Mouse (Mus musculus) testis, adult 2 months (tissue): ENCODE results near the gene Unc119b. TPM values are rescaled to one million over a fixed set of nuclear protein-coding genes. Genes with fewer than 3 reads are reported as not detected.
"Not testable (repeated sequence)": the region's sequence is repeated elsewhere in the genome, so short reads cannot be mapped to it uniquely, and the experiment has no call there.

Source experiments
- H3K27ac ChIP-seq: fragments of 200-500 bp; 2 replicates; pipeline ENCODE4 v1.5.1; 2012; ENCODE audit warnings: low read depth, low read length; ENCODE audit not compliant: control insufficient read depth, insufficient read depth
- H3K27me3 ChIP-seq: fragments of 200-500 bp; 2 replicates; pipeline ENCODE4 v1.6.1; 2012; ENCODE audit warnings: mild to moderate bottlenecking, low read length, moderate library complexity; ENCODE audit not compliant: control insufficient read depth, insufficient read depth
- H3K36me3 ChIP-seq: fragments of 200-500 bp; 2 replicates; pipeline ENCODE4 v1.6.1; 2012; ENCODE audit warnings: mild to moderate bottlenecking, low read length; ENCODE audit not compliant: control insufficient read depth, insufficient read depth
- H3K4me1 ChIP-seq: fragments of 200-500 bp; 2 replicates; pipeline ENCODE4 v1.6.1; 2012; ENCODE audit warnings: low read length; ENCODE audit not compliant: control insufficient read depth, insufficient read depth
- H3K4me3 ChIP-seq: fragments of 200-500 bp; 2 replicates; pipeline ENCODE4 v1.5.1; 2012; ENCODE audit warnings: low read depth, mild to moderate bottlenecking, low read length, moderate library complexity, mixed read lengths; ENCODE audit not compliant: control insufficient read depth
- CTCF ChIP-seq: fragments of 200-500 bp; IDR thresholded peaks from 2 replicates; pipeline ENCODE4 v1.5.1; 2012; ENCODE audit warnings: low read depth, mild to moderate bottlenecking, inconsistent platforms, low read length, moderate library complexity; ENCODE audit not compliant: control insufficient read depth, insufficient read depth, insufficient replicate concordance
- POLR2A ChIP-seq: fragments of 200-500 bp; IDR thresholded peaks from 2 replicates; pipeline ENCODE4 v1.6.1; 2012; ENCODE audit warnings: low read depth, mild to moderate bottlenecking, inconsistent platforms, low read length, moderate library complexity; ENCODE audit not compliant: control insufficient read depth
- polyA plus RNA-seq: library from polyadenylated mRNA; depleted of rRNA; stranded (reverse); fragments of >200 nt; gene quantifications from 2 replicates; pipeline ENCODE4 v1.2.3, GENCODE M21; 2012

Gene Unc119b
- polyA plus RNA-seq, 1 experiment: 15.7 TPM

GRCm38 (mm10) chr5:115156401-115156800 lies 21.6 kb upstream of the Unc119b start:
- Histone ChIP-seq H3K4me1 (peaks cover 28% of the 10 kb centered on the region), H3K27ac (no peak overlapping the region), H3K27me3 (no peaks in the 10 kb centered on the region), H3K36me3 (no peaks in the 10 kb centered on the region; the same call in 1 of the 2 replicates), H3K4me3 (peak overlapping the region; percentile 57)
- TF ChIP-seq POLR2A (no peak), CTCF (no peak)

- Histone ChIP-seq H3K4me1 (peaks cover 26% of the 10 kb centered on the region), H3K27ac (peak overlapping the region; percentile 3; the same call in 1 of the 2 replicates), H3K4me3 (peak overlapping the region; percentile 42), H3K36me3 (no peaks in the 10 kb centered on the region; the same call in 1 of the 2 replicates), H3K27me3 (no peaks in the 10 kb centered on the region)
- no peak for TF ChIP-seq POLR2A
- no peak for TF ChIP-seq CTCF
Observed at GRCm38 (mm10) chr5:115155831-115156230, 21.1 kb upstream of the Unc119b start.

- TF ChIP-seq CTCF: no peak
- Histone ChIP-seq H3K27ac (0 out of 2 replicates have a peak overlapping the region, but pooled peaks have one; percentile 3), H3K4me3 (peak overlapping the region; percentile 42), H3K36me3 (peaks cover 1% of the 10 kb centered on the region), H3K27me3 (no peaks in the 10 kb centered on the region), H3K4me1 (peaks cover 23% of the 10 kb centered on the region)
Observed at GRCm38 (mm10) chr5:115155156-115155631, 20.4 kb upstream of the Unc119b start.

- Histone ChIP-seq H3K4me3 (no peak overlapping the region), H3K27ac (no peak overlapping the region), H3K27me3 (no peaks in the 10 kb centered on the region), H3K4me1 (peaks cover 22% of the 10 kb centered on the region), H3K36me3 (peaks cover 1% of the 10 kb centered on the region)
- TF ChIP-seq POLR2A (no peak), CTCF (no peak)
Observed at GRCm38 (mm10) chr5:115152132-115152956, 17.6 kb upstream of the Unc119b start.

GRCm38 (mm10) chr5:115151457-115151856 lies 16.7 kb upstream of the Unc119b start:
- TF ChIP-seq POLR2A: no peak
- no peak for TF ChIP-seq CTCF
- Histone ChIP-seq H3K36me3 (peaks cover 1% of the 10 kb centered on the region), H3K27ac (no peak overlapping the region), H3K4me1 (peaks cover 16% of the 10 kb centered on the region), H3K4me3 (no peak overlapping the region), H3K27me3 (no peaks in the 10 kb centered on the region)

- Histone ChIP-seq H3K4me3 (no peak overlapping the region), H3K36me3 (peaks cover 1% of the 10 kb centered on the region), H3K4me1 (peaks cover 15% of the 10 kb centered on the region), H3K27ac (no peak overlapping the region), H3K27me3 (no peaks in the 10 kb centered on the region)
- TF ChIP-seq CTCF (no peak), POLR2A (no peak)
Observed at GRCm38 (mm10) chr5:115150991-115151390, 16.2 kb upstream of the Unc119b start.

- Histone ChIP-seq H3K4me1 (peaks cover 5% of the 10 kb centered on the region; the same call in 1 of the 2 replicates), H3K36me3 (peaks cover 1% of the 10 kb centered on the region), H3K4me3 (no peak overlapping the region), H3K27me3 (no peaks in the 10 kb centered on the region), H3K27ac (no peak overlapping the region)
- TF ChIP-seq CTCF: no peak
- no peak for TF ChIP-seq POLR2A
Observed at GRCm38 (mm10) chr5:115149675-115150459, 15.1 kb upstream of the Unc119b start.

- H3K27me3 ChIP-seq, H3K4me1 ChIP-seq, H3K36me3 ChIP-seq, H3K27ac ChIP-seq, H3K4me3 ChIP-seq: not testable (repeated sequence)
Observed at GRCm38 (mm10) chr5:115148872-115149271, 14.1 kb upstream of the Unc119b start.
